Mouse (Mus musculus) kidney, postnatal 0 days (tissue): ENCODE measurements at regions not wholly inside any gene's neighbourhood (a gene's known extent, or its start where the extent isn't known, plus 50 kb on each side); places are given as distances from the start of the nearest gene placed in this dataset.

ENCODE experiments used
- ATAC-seq: fragments of 200-750 bp; cut with Nextera tagmentation; replicated peaks from 2 replicates; pipeline ENCODE4 v1.8.0; 2017; ENCODE audit warnings: low read depth, moderate number of reproducible peaks, moderate TSS enrichment, moderate library complexity; ENCODE audit not compliant: low FRiP score
- DNase-seq: peaks from one replicate; pipeline ENCODE4 v3.0.0-alpha.2; 2016; ENCODE audit warnings: low spot score
- H3K27ac ChIP-seq: fragments of 300-500 bp; sonication (generic); 2 replicates; pipeline ENCODE4 v1.5.1; 2014; ENCODE audit warnings: mild to moderate bottlenecking
- H3K27me3 ChIP-seq: fragments of 300-500 bp; sonication (generic); 2 replicates; pipeline ENCODE4 v1.6.1; 2014; ENCODE audit warnings: low read length, mixed read lengths; ENCODE audit not compliant: insufficient read depth
- H3K36me3 ChIP-seq: fragments of 300-500 bp; sonication (generic); 2 replicates; pipeline ENCODE4 v1.6.1; 2014; ENCODE audit warnings: low read length, mixed read lengths; ENCODE audit not compliant: insufficient read depth
- H3K4me1 ChIP-seq: fragments of 300-500 bp; sonication (generic); replicated peaks from 2 replicates; pipeline ENCODE4 v1.6.1; 2014; ENCODE audit warnings: antibody characterized with exemption, low read length, mixed read lengths; ENCODE audit not compliant: insufficient read depth
- H3K4me2 ChIP-seq: fragments of 300-500 bp; sonication (generic); 2 replicates; pipeline ENCODE4 v1.6.1; 2014; ENCODE audit warnings: mild to moderate bottlenecking, low read length, moderate library complexity, mixed read lengths
- H3K4me3 ChIP-seq: fragments of 300-500 bp; sonication (generic); replicated peaks from 2 replicates; pipeline ENCODE4 v1.5.1; 2014; ENCODE audit warnings: low read depth, low read length
- H3K9ac ChIP-seq: fragments of 300-500 bp; sonication (generic); 2 replicates; pipeline ENCODE4 v1.6.1; 2014; ENCODE audit warnings: low read depth, low read length
- H3K9me3 ChIP-seq: fragments of 300-500 bp; sonication (generic); replicated peaks from 2 replicates; pipeline ENCODE4 v1.6.1; 2016; ENCODE audit warnings: low read length, inconsistent platforms, mixed read lengths
- CTCF ChIP-seq: IDR thresholded peaks from 2 replicates; pipeline ENCODE4 v1.5.1; 2016; ENCODE audit warnings: antibody characterized with exemption, low read depth, mild to moderate bottlenecking, moderate library complexity
- WGBS: fragments of 180-500 bp; shearing (Covaris S2); extraction: QIAGEN DNeasy Blood & Tissue Kit; methylation state at CpG from one replicate; pipeline ENCODE4 v1.1.7; 2014; 5-methylcytosine and 5-hydroxymethylcytosine counted together

- no peak overlapping the region for H3K27ac ChIP-seq
- 77% methylated on average over 7 of the region's 7 CpGs for WGBS
- no peaks in the 10 kb centered on the region for H3K4me1 ChIP-seq
- H3K4me3 ChIP-seq: no peak overlapping the region
- DNase-seq (no peak), ATAC-seq (peak; percentile 69)
- no peaks in the 10 kb centered on the region for H3K36me3 ChIP-seq
- no peak overlapping the region for H3K4me2 ChIP-seq
- H3K27me3 ChIP-seq: no peaks in the 10 kb centered on the region
- TF ChIP-seq CTCF: no peak
- H3K9ac ChIP-seq: no peak overlapping the region
- no peaks in the 10 kb centered on the region for H3K9me3 ChIP-seq
Measured at GRCm38 (mm10) chr5:43339671-43340070, 106.7 kb downstream of the Cpeb2 start.

- Histone ChIP-seq H3K4me3 (no peak overlapping the region), H3K4me2 (no peak overlapping the region), H3K27ac (no peak overlapping the region), H3K9ac (no peak overlapping the region), H3K36me3 (no peaks in the 10 kb centered on the region), H3K9me3 (no peaks in the 10 kb centered on the region), H3K4me1 (no peaks in the 10 kb centered on the region), H3K27me3 (no peaks in the 10 kb centered on the region)
- 70% methylated on average over 2 of the region's 2 CpGs for WGBS
- ATAC-seq (no peak), DNase-seq (no peak)
- no peak for TF ChIP-seq CTCF
Measured at GRCm38 (mm10) chr5:43341475-43341874, 108.5 kb downstream of the Cpeb2 start.

GRCm38 (mm10) chr5:43344441-43344840, 111.5 kb downstream of the Cpeb2 start:
- DNase-seq (no peak), ATAC-seq (no peak)
- Histone ChIP-seq H3K4me3 (no peak overlapping the region), H3K27me3 (no peaks in the 10 kb centered on the region), H3K27ac (no peak overlapping the region), H3K36me3 (no peaks in the 10 kb centered on the region), H3K9me3 (no peaks in the 10 kb centered on the region), H3K4me1 (no peaks in the 10 kb centered on the region), H3K4me2 (no peak overlapping the region), H3K9ac (no peak overlapping the region)
- 52% methylated on average over 1 of the region's 1 CpGs for WGBS
- TF ChIP-seq CTCF: no peak

- no peak for DNase-seq
- WGBS: 76% methylated on average over 2 of the region's 2 CpGs
- ATAC-seq: no peak
- Histone ChIP-seq H3K27ac (no peak overlapping the region), H3K4me3 (no peak overlapping the region), H3K36me3 (no peaks in the 10 kb centered on the region), H3K27me3 (no peaks in the 10 kb centered on the region), H3K9ac (no peak overlapping the region), H3K4me1 (no peaks in the 10 kb centered on the region; the same call in 1 of the 2 replicates), H3K4me2 (no peak overlapping the region), H3K9me3 (no peaks in the 10 kb centered on the region)
- no peak for TF ChIP-seq CTCF
Measured at GRCm38 (mm10) chr5:43350987-43351386, 118.0 kb downstream of the Cpeb2 start.

- no peak for ATAC-seq
- DNase-seq: no peak
Measured at GRCm38 (mm10) chr5:43353021-43353990, 120.3 kb downstream of the Cpeb2 start.

GRCm38 (mm10) chr5:43354351-43354942, 121.5 kb downstream of the Cpeb2 start:
- H3K9ac ChIP-seq: peak overlapping the region; percentile 28; the same call in 1 of the 2 replicates
- H3K4me2 ChIP-seq: peak overlapping the region; percentile 63
- peak overlapping the region; percentile 34 for H3K4me3 ChIP-seq
- DNase-seq (peak; percentile 9), ATAC-seq (no peak; the same call in 1 of the 2 replicates)
- peak overlapping the region; percentile 66; the same call in 1 of the 2 replicates for H3K27ac ChIP-seq
- no peaks in the 10 kb centered on the region for H3K9me3 ChIP-seq
- no peaks in the 10 kb centered on the region for H3K27me3 ChIP-seq
- no peaks in the 10 kb centered on the region; the same call in 1 of the 2 replicates for H3K4me1 ChIP-seq
- no peak for TF ChIP-seq CTCF
- H3K36me3 ChIP-seq: no peaks in the 10 kb centered on the region
- WGBS: 33% methylated on average over 14 of the region's 14 CpGs

More at GRCm38 (mm10) chr5:43353021-43353990, 120.3 kb downstream of the Cpeb2 start:
- Histone ChIP-seq H3K27me3 (no peaks in the 10 kb centered on the region), H3K4me2 (0 out of 2 replicates have a peak overlapping the region, but pooled peaks have one; percentile 18), H3K36me3 (no peaks in the 10 kb centered on the region), H3K9me3 (no peaks in the 10 kb centered on the region), H3K4me3 (no peak overlapping the region), H3K9ac (no peak overlapping the region), H3K27ac (no peak overlapping the region), H3K4me1 (no peaks in the 10 kb centered on the region; the same call in 1 of the 2 replicates)
- 36% methylated on average over 23 of the region's 23 CpGs for WGBS
- TF ChIP-seq CTCF: no peak
